Mouse (Mus musculus) limb, embryonic 14.5 days (tissue): ENCODE measurements around the gene Vmn1r199. TPM values are rescaled to one million over a fixed set of nuclear protein-coding genes. Genes with fewer than 3 reads are reported as not detected.

ENCODE experiments used
- ATAC-seq: fragments of 200-750 bp; cut with Nextera tagmentation; 2 replicates; pipeline ENCODE4 v1.8.0; 2017; ENCODE audit warnings: low read depth, moderate number of reproducible peaks, moderate TSS enrichment; ENCODE audit not compliant: low FRiP score
- DNase-seq: peaks from one replicate; pipeline ENCODE4 v3.0.0-alpha.2; 2015; ENCODE audit warnings: low spot score
- H3K27ac ChIP-seq: fragments of 300-500 bp; sonication (generic); replicated peaks from 2 replicates; pipeline ENCODE4 v1.5.1; 2014; ENCODE audit warnings: low read depth, mild to moderate bottlenecking, low read length, moderate library complexity, mixed read lengths
- H3K27me3 ChIP-seq: fragments of 300-500 bp; sonication (generic); 2 replicates; pipeline ENCODE4 v1.6.1; 2014; ENCODE audit warnings: low read length, mixed read lengths; ENCODE audit not compliant: control insufficient read depth, insufficient read depth
- H3K36me3 ChIP-seq: fragments of 300-500 bp; sonication (generic); 2 replicates; pipeline ENCODE4 v1.6.1; 2014; ENCODE audit warnings: mild to moderate bottlenecking, low read length, moderate library complexity, mixed read lengths; ENCODE audit not compliant: control insufficient read depth, insufficient read depth
- H3K4me1 ChIP-seq: fragments of 300-500 bp; sonication (generic); 2 replicates; pipeline ENCODE4 v1.6.1; 2014; ENCODE audit warnings: antibody characterized with exemption, low read length, mixed read lengths; ENCODE audit not compliant: control insufficient read depth, insufficient read depth
- H3K4me2 ChIP-seq: fragments of 300-500 bp; sonication (generic); replicated peaks from 2 replicates; pipeline ENCODE4 v1.6.1; 2014; ENCODE audit warnings: low read depth, mild to moderate bottlenecking, low read length, moderate library complexity; ENCODE audit not compliant: severe bottlenecking
- H3K4me3 ChIP-seq: fragments of 300-500 bp; sonication (generic); replicated peaks from 2 replicates; pipeline ENCODE4 v1.5.1; 2014; ENCODE audit warnings: low read length
- H3K9ac ChIP-seq: fragments of 300-500 bp; sonication (generic); 2 replicates; pipeline ENCODE4 v1.6.1; 2014; ENCODE audit warnings: mild to moderate bottlenecking, low read depth, low read length, moderate library complexity; ENCODE audit not compliant: severe bottlenecking
- H3K9me3 ChIP-seq: fragments of 300-500 bp; sonication (generic); 2 replicates; pipeline ENCODE4 v1.6.1; 2016; ENCODE audit warnings: low read length; ENCODE audit not compliant: control insufficient read depth
- POLR2A ChIP-seq: fragments of 200-500 bp; IDR thresholded peaks from 2 replicates; pipeline ENCODE4 v1.8.0; 2012; ENCODE audit warnings: inconsistent platforms, mild to moderate bottlenecking, moderate library complexity, borderline replicate concordance; ENCODE audit not compliant: insufficient read depth, insufficient read length; ENCODE audit errors: extremely low read depth
- WGBS: fragments of 180-500 bp; shearing (Covaris S2); extraction: QIAGEN DNeasy Blood & Tissue Kit; methylation state at CpG from one replicate; pipeline ENCODE4 v1.1.7; 2014; 5-methylcytosine and 5-hydroxymethylcytosine counted together
- polyA plus RNA-seq, 2 experiments: library from polyadenylated mRNA; depleted of rRNA in 1 of 2; stranded (reverse) in 1 of 2; unstranded in 1 of 2; fragments of >200 nt; fragmentation: Nextera tagmentation in 1 of 2; extraction: Ambion mirVana in 1 of 2; gene quantifications; 2 replicates each; pipeline versions ENCODE4 v1.2.1 to v1.2.3; 2012 to 2014

Gene Vmn1r199
- polyA plus RNA-seq, 2 experiments = not detected

DNA sequence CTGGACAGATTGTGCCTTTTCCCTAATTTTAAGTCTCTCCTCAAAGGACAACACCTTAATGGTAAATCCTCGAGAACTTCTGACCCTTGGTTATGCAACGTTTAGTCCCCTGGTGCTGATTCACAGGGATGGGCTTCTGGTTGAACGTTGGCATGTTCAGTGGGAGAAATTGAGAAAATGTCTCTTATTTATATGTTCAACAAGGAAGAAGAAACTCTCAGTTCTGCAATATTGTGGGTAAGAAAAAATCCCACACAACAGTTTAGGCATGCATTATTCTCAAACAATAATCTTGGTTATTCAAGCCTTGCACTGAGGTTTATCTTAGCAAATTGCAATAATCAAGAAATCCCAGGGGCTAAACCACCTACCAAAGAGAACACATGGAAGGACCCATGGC lies 3.8 kb downstream of the Vmn1r199 start:
- WGBS = 79% methylated on average over 3 of the region's 3 CpGs
- H3K4me2 ChIP-seq = no peak overlapping the region
- no peak overlapping the region for H3K4me3 ChIP-seq
- H3K27me3 ChIP-seq = no peaks in the 10 kb centered on the region
- H3K9ac ChIP-seq = no peak overlapping the region
- H3K36me3 ChIP-seq = no peaks in the 10 kb centered on the region
- DNase-seq (no peak), ATAC-seq (no peak)
- no peaks in the 10 kb centered on the region for H3K9me3 ChIP-seq
- H3K4me1 ChIP-seq = no peaks in the 10 kb centered on the region
- no peak overlapping the region for H3K27ac ChIP-seq
- TF ChIP-seq POLR2A = no peak

GRCm38 (mm10) chr13:22387050-22387449 lies 7.4 kb downstream of the Vmn1r199 start:
- Histone ChIP-seq H3K9me3 (no peaks in the 10 kb centered on the region), H3K27ac (no peak overlapping the region), H3K4me3 (no peak overlapping the region), H3K27me3 (no peaks in the 10 kb centered on the region), H3K4me1 (no peaks in the 10 kb centered on the region), H3K4me2 (no peak overlapping the region), H3K9ac (no peak overlapping the region), H3K36me3 (no peaks in the 10 kb centered on the region)
- no peak for ATAC-seq
- no peak for DNase-seq
- WGBS = 87% methylated on average over 1 of the region's 1 CpGs
- no peak for TF ChIP-seq POLR2A

DNA sequence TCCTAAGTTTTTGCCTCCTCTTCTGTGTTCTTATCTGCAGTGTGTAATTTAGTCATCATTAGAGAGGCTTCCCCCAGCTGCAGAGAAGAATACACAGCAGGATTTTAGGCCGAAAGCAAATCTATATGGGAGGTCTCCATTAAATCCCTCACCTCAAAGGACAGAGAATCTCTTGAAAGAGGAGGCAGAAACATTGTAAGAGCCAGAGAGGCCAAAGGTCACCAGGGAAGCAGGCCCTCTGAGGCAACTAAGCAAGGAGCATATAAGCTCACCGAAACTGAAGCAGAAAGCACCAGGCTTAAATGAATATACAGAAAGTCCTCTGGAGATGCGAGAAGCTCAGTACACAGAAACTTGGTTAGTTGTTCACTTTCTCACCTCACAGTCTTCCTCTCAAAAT lies 10.5 kb downstream of the Vmn1r199 start, which contains the start of gene Vmn1r200:
Gene Vmn1r200 (plus strand): TSS at position 301 of the 400 bp plus-strand sequence.
- no peak for ATAC-seq
- Histone ChIP-seq H3K4me1 (no peaks in the 10 kb centered on the region), H3K9me3 (no peaks in the 10 kb centered on the region), H3K4me3 (no peak within 1 kb of the TSS), H3K9ac (no peak within 1 kb of the TSS), H3K27ac (no peak within 1 kb of the TSS), H3K36me3 (no peaks in the 10 kb centered on the region), H3K27me3 (no peaks in the 10 kb centered on the region), H3K4me2 (no peak within 1 kb of the TSS)
- WGBS = 24% methylated on average over 3 of the region's 3 CpGs
- no peak for TF ChIP-seq POLR2A
- DNase-seq = no peak

- no peaks in the 10 kb centered on the region for H3K36me3 ChIP-seq
- no peak overlapping the region for H3K4me3 ChIP-seq
- H3K9ac ChIP-seq = no peak overlapping the region
- no peaks in the 10 kb centered on the region for H3K4me1 ChIP-seq
- no peaks in the 10 kb centered on the region for H3K27me3 ChIP-seq
- no peak for DNase-seq
- TF ChIP-seq POLR2A = no peak
- ATAC-seq = no peak
- WGBS = 65% methylated on average over 1 of the region's 1 CpGs
- H3K9me3 ChIP-seq = 0 out of 2 replicates have a peak, but pooled peaks cover 12% of the 10 kb centered on the region
- no peak overlapping the region for H3K27ac ChIP-seq
- no peak overlapping the region for H3K4me2 ChIP-seq
Measured at GRCm38 (mm10) chr13:22402978-22403377, 23.4 kb downstream of the Vmn1r199 start.

Other genes with a start within 250 kb of the Vmn1r199 start
- gene Vmn1r191, start 195.8 kb upstream of the Vmn1r199 start, polyA plus RNA-seq (2012; rRNA removed) = not detected in 2 replicates
- gene Vmn1r191, start 195.8 kb upstream of the Vmn1r199 start, polyA plus RNA-seq (2014; fragmentation: Nextera tagmentation; extraction: Ambion mirVana) = not detected in 2 replicates
- not detected in 2 replicates for gene Vmn1r192, start 188.7 kb upstream of the Vmn1r199 start, polyA plus RNA-seq (2012; rRNA removed)
- not detected in 2 replicates for gene Vmn1r192, start 188.7 kb upstream of the Vmn1r199 start, polyA plus RNA-seq (2014; fragmentation: Nextera tagmentation; extraction: Ambion mirVana)
- gene Vmn1r193, start 156.7 kb upstream of the Vmn1r199 start, polyA plus RNA-seq (2012; rRNA removed) = not detected in 2 replicates
- not detected in 2 replicates for gene Vmn1r193, start 156.7 kb upstream of the Vmn1r199 start, polyA plus RNA-seq (2014; fragmentation: Nextera tagmentation; extraction: Ambion mirVana)
- not detected in 2 replicates for gene Vmn1r194, start 135.6 kb upstream of the Vmn1r199 start, polyA plus RNA-seq (2012; rRNA removed)
- gene Vmn1r194, start 135.6 kb upstream of the Vmn1r199 start, polyA plus RNA-seq (2014; fragmentation: Nextera tagmentation; extraction: Ambion mirVana) = not detected in 2 replicates
- gene Vmn1r195, start 109.3 kb upstream of the Vmn1r199 start, polyA plus RNA-seq (2012; rRNA removed) = not detected in 2 replicates
- gene Vmn1r195, start 109.3 kb upstream of the Vmn1r199 start, polyA plus RNA-seq (2014; fragmentation: Nextera tagmentation; extraction: Ambion mirVana) = not detected in 2 replicates
- not detected in 2 replicates for gene Vmn1r196, start 89.9 kb upstream of the Vmn1r199 start, polyA plus RNA-seq (2012; rRNA removed)
- not detected in 2 replicates for gene Vmn1r196, start 89.9 kb upstream of the Vmn1r199 start, polyA plus RNA-seq (2014; fragmentation: Nextera tagmentation; extraction: Ambion mirVana)
- gene Vmn1r197, start 55.2 kb upstream of the Vmn1r199 start, polyA plus RNA-seq (2012; rRNA removed) = not detected in 2 replicates
- not detected in 2 replicates for gene Vmn1r197, start 55.2 kb upstream of the Vmn1r199 start, polyA plus RNA-seq (2014; fragmentation: Nextera tagmentation; extraction: Ambion mirVana)
- not detected in 2 replicates for gene Vmn1r198, start 29.5 kb upstream of the Vmn1r199 start, polyA plus RNA-seq (2012; rRNA removed)
- gene Vmn1r198, start 29.5 kb upstream of the Vmn1r199 start, polyA plus RNA-seq (2014; fragmentation: Nextera tagmentation; extraction: Ambion mirVana) = not detected in 2 replicates
- gene Vmn1r200, start 10.6 kb downstream of the Vmn1r199 start, polyA plus RNA-seq (2012; rRNA removed) = not detected in 2 replicates
- gene Vmn1r200, start 10.6 kb downstream of the Vmn1r199 start, polyA plus RNA-seq (2014; fragmentation: Nextera tagmentation; extraction: Ambion mirVana) = not detected in 2 replicates
- gene Vmn1r201, start 92.1 kb downstream of the Vmn1r199 start, polyA plus RNA-seq (2012; rRNA removed) = not detected in 2 replicates
- gene Vmn1r201, start 92.1 kb downstream of the Vmn1r199 start, polyA plus RNA-seq (2014; fragmentation: Nextera tagmentation; extraction: Ambion mirVana) = not detected in 2 replicates
- 0.01 TPM in 2 replicates for gene Vmn1r202, start 125.6 kb downstream of the Vmn1r199 start, polyA plus RNA-seq (2012; rRNA removed)
- not detected in 2 replicates for gene Vmn1r202, start 125.6 kb downstream of the Vmn1r199 start, polyA plus RNA-seq (2014; fragmentation: Nextera tagmentation; extraction: Ambion mirVana)
- not detected in 2 replicates for gene Vmn1r203, start 138.3 kb downstream of the Vmn1r199 start, polyA plus RNA-seq (2012; rRNA removed)
- gene Vmn1r203, start 138.3 kb downstream of the Vmn1r199 start, polyA plus RNA-seq (2014; fragmentation: Nextera tagmentation; extraction: Ambion mirVana) = not detected in 2 replicates
- gene Vmn1r204, start 173.4 kb downstream of the Vmn1r199 start, polyA plus RNA-seq (2012; rRNA removed) = not detected in 2 replicates
- gene Vmn1r204, start 173.4 kb downstream of the Vmn1r199 start, polyA plus RNA-seq (2014; fragmentation: Nextera tagmentation; extraction: Ambion mirVana) = not detected in 2 replicates
- gene Vmn1r205, start 213.2 kb downstream of the Vmn1r199 start, polyA plus RNA-seq (2012; rRNA removed) = not detected in 2 replicates
- gene Vmn1r205, start 213.2 kb downstream of the Vmn1r199 start, polyA plus RNA-seq (2014; fragmentation: Nextera tagmentation; extraction: Ambion mirVana) = not detected in 2 replicates
- not detected in 2 replicates for gene Vmn1r206, start 244.4 kb downstream of the Vmn1r199 start, polyA plus RNA-seq (2012; rRNA removed)
- gene Vmn1r206, start 244.4 kb downstream of the Vmn1r199 start, polyA plus RNA-seq (2014; fragmentation: Nextera tagmentation; extraction: Ambion mirVana) = not detected in 2 replicates